Mouse (Mus musculus): ENCODE data around the gene Speer4d.
"Not testable (repeated sequence)": the region's sequence is repeated elsewhere in the genome, so short reads cannot be mapped to it uniquely, and the experiment has no call there.

GRCm38 (mm10) chr5:15610695-15611094 lies 8.2 kb upstream of the Speer4d start:
- TF ChIP-seq CTCF (IDR thresholded peaks at IDR 0.05; ENCODE audit: borderline replicate concordance, control insufficient read depth, extremely low read depth, insufficient read depth, low read length, poor library complexity); POLR2A (IDR thresholded peaks at IDR 0.05; ENCODE audit: control insufficient read depth, extremely low read depth, insufficient read depth, low read length, poor library complexity): not testable (repeated sequence)
